Mouse (Mus musculus): ENCODE measurements around the gene Grb7. TPM values are rescaled to one million over a fixed set of nuclear protein-coding genes. Genes with fewer than 3 reads are reported as not detected.

The Grb7 gene
- polyA plus RNA-seq, 1 experiment from 2014 or later = 17.4 TPM

- WGBS (ENCODE audit: insufficient replicate concordance) = 44% methylated on average over 8 of the region's 8 CpGs
- no peak overlapping the region for H3K9ac ChIP-seq
- H3K9me3 ChIP-seq (replicated peaks) = no peaks in the 10 kb centered on the region
- H3K4me2 ChIP-seq = no peak overlapping the region
- H3K36me3 ChIP-seq = no peaks in the 10 kb centered on the region
- H3K4me1 ChIP-seq (replicated peaks) = no peaks in the 10 kb centered on the region
- no peak overlapping the region for H3K4me3 ChIP-seq (replicated peaks)
- DNase-seq (no peak), ATAC-seq (ENCODE audit: low read depth) (no peak)
- H3K27me3 ChIP-seq = peaks cover 10% of the 10 kb centered on the region; the same call in 1 of the 2 replicates
- H3K27ac ChIP-seq = no peak overlapping the region
Observed at GRCm38 (mm10) chr11:98473916-98474479, 27.8 kb downstream of the Grb7 start.

- H3K4me1 ChIP-seq (replicated peaks) = no peaks in the 10 kb centered on the region
- no peak overlapping the region for H3K27ac ChIP-seq
- ATAC-seq (ENCODE audit: low read depth) (no peak), DNase-seq (no peak)
- peaks cover 10% of the 10 kb centered on the region; the same call in 1 of the 2 replicates for H3K27me3 ChIP-seq
- H3K36me3 ChIP-seq = no peaks in the 10 kb centered on the region
- H3K9ac ChIP-seq = no peak overlapping the region
- WGBS (ENCODE audit: insufficient replicate concordance) = 64% methylated on average over 11 of the region's 11 CpGs
- no peaks in the 10 kb centered on the region for H3K9me3 ChIP-seq (replicated peaks)
- H3K4me2 ChIP-seq = no peak overlapping the region
- H3K4me3 ChIP-seq (replicated peaks) = no peak overlapping the region
Observed at GRCm38 (mm10) chr11:98474967-98475366, 28.8 kb downstream of the Grb7 start.

- Histone ChIP-seq H3K27ac (no peak overlapping the region), H3K4me2 (no peak overlapping the region), H3K36me3 (no peaks in the 10 kb centered on the region), H3K4me3 (replicated peaks) (no peak overlapping the region), H3K9ac (no peak overlapping the region), H3K27me3 (peaks cover 7% of the 10 kb centered on the region; the same call in 1 of the 2 replicates), H3K9me3 (replicated peaks) (no peaks in the 10 kb centered on the region), H3K4me1 (replicated peaks) (no peaks in the 10 kb centered on the region)
- ATAC-seq (ENCODE audit: low read depth) = no peak
- no peak for DNase-seq
- 63% methylated on average over 9 of the region's 9 CpGs for WGBS (ENCODE audit: insufficient replicate concordance)
Observed at GRCm38 (mm10) chr11:98475630-98476433, 29.6 kb downstream of the Grb7 start.

GRCm38 (mm10) chr11:98476434-98476807 lies 30.2 kb downstream of the Grb7 start:
- Histone ChIP-seq H3K4me2 (no peak overlapping the region), H3K9me3 (replicated peaks) (no peaks in the 10 kb centered on the region), H3K36me3 (no peaks in the 10 kb centered on the region), H3K9ac (no peak overlapping the region), H3K27ac (no peak overlapping the region), H3K4me3 (replicated peaks) (no peak overlapping the region), H3K27me3 (0 out of 2 replicates have a peak, but pooled peaks cover 4% of the 10 kb centered on the region), H3K4me1 (replicated peaks) (no peaks in the 10 kb centered on the region)
- DNase-seq (no peak), ATAC-seq (ENCODE audit: low read depth) (no peak)
- 56% methylated on average over 4 of the region's 4 CpGs for WGBS (ENCODE audit: insufficient replicate concordance)

- Histone ChIP-seq H3K4me2 (no peak overlapping the region), H3K36me3 (no peaks in the 10 kb centered on the region), H3K9ac (no peak overlapping the region), H3K27ac (no peak overlapping the region), H3K4me3 (replicated peaks) (no peak overlapping the region), H3K4me1 (replicated peaks) (no peaks in the 10 kb centered on the region), H3K27me3 (0 out of 2 replicates have a peak, but pooled peaks cover under 1% of the 10 kb centered on the region), H3K9me3 (replicated peaks) (no peaks in the 10 kb centered on the region)
- WGBS (ENCODE audit: insufficient replicate concordance) = 57% methylated on average over 14 of the region's 14 CpGs
- ATAC-seq (ENCODE audit: low read depth) (no peak), DNase-seq (no peak)
Observed at GRCm38 (mm10) chr11:98477011-98477701, 31.0 kb downstream of the Grb7 start.

- 52% methylated on average over 13 of the region's 13 CpGs for WGBS (ENCODE audit: insufficient replicate concordance)
- Histone ChIP-seq H3K4me1 (replicated peaks) (no peaks in the 10 kb centered on the region), H3K27ac (no peak overlapping the region), H3K4me3 (replicated peaks) (no peak overlapping the region), H3K9me3 (replicated peaks) (no peaks in the 10 kb centered on the region), H3K27me3 (no peaks in the 10 kb centered on the region), H3K4me2 (no peak overlapping the region), H3K9ac (no peak overlapping the region), H3K36me3 (no peaks in the 10 kb centered on the region)
- DNase-seq = no peak
- ATAC-seq (ENCODE audit: low read depth) = no peak
Observed at GRCm38 (mm10) chr11:98479026-98479939, 33.1 kb downstream of the Grb7 start.

- no peaks in the 10 kb centered on the region for H3K9me3 ChIP-seq (replicated peaks)
- WGBS (ENCODE audit: insufficient replicate concordance) = 69% methylated on average over 12 of the region's 12 CpGs
Observed at GRCm38 (mm10) chr11:98479940-98480497, 33.8 kb downstream of the Grb7 start.

GRCm38 (mm10) chr11:98481231-98481630 lies 35.0 kb downstream of the Grb7 start:
- Histone ChIP-seq H3K4me2 (no peak overlapping the region), H3K27ac (no peak overlapping the region), H3K9ac (no peak overlapping the region), H3K4me3 (replicated peaks) (no peak overlapping the region), H3K27me3 (no peaks in the 10 kb centered on the region), H3K9me3 (replicated peaks) (no peaks in the 10 kb centered on the region), H3K4me1 (replicated peaks) (no peaks in the 10 kb centered on the region), H3K36me3 (no peaks in the 10 kb centered on the region)
- DNase-seq (no peak), ATAC-seq (ENCODE audit: low read depth) (no peak)
- WGBS (ENCODE audit: insufficient replicate concordance) = 45% methylated on average over 6 of the region's 6 CpGs

More at GRCm38 (mm10) chr11:98479940-98480497, 33.8 kb downstream of the Grb7 start:
- no peak for DNase-seq
- no peak overlapping the region for H3K4me2 ChIP-seq
- no peak overlapping the region for H3K27ac ChIP-seq
- no peaks in the 10 kb centered on the region for H3K27me3 ChIP-seq
- H3K9ac ChIP-seq = no peak overlapping the region
- ATAC-seq (ENCODE audit: low read depth) = no peak
- no peaks in the 10 kb centered on the region for H3K36me3 ChIP-seq
- no peak overlapping the region for H3K4me3 ChIP-seq (replicated peaks)
- H3K4me1 ChIP-seq (replicated peaks) = no peaks in the 10 kb centered on the region

GRCm38 (mm10) chr11:98482067-98482466 lies 35.9 kb downstream of the Grb7 start:
- no peak overlapping the region for H3K4me3 ChIP-seq (replicated peaks)
- H3K36me3 ChIP-seq = no peaks in the 10 kb centered on the region
- WGBS (ENCODE audit: insufficient replicate concordance) = 63% methylated on average over 10 of the region's 10 CpGs
- no peaks in the 10 kb centered on the region for H3K9me3 ChIP-seq (replicated peaks)
- DNase-seq (no peak), ATAC-seq (ENCODE audit: low read depth) (no peak)
- no peaks in the 10 kb centered on the region for H3K27me3 ChIP-seq
- H3K9ac ChIP-seq = no peak overlapping the region
- H3K4me2 ChIP-seq = no peak overlapping the region
- H3K27ac ChIP-seq = no peak overlapping the region
- H3K4me1 ChIP-seq (replicated peaks) = no peaks in the 10 kb centered on the region

- no peak overlapping the region for H3K27ac ChIP-seq
- no peaks in the 10 kb centered on the region; the same call in 1 of the 2 replicates for H3K27me3 ChIP-seq
- no peaks in the 10 kb centered on the region for H3K4me1 ChIP-seq (replicated peaks)
- 60% methylated on average over 2 of the region's 2 CpGs for WGBS (ENCODE audit: insufficient replicate concordance)
- no peak overlapping the region for H3K9ac ChIP-seq
- ATAC-seq (ENCODE audit: low read depth) = no peak
- H3K9me3 ChIP-seq (replicated peaks) = no peaks in the 10 kb centered on the region
- no peak for DNase-seq
- H3K36me3 ChIP-seq = no peaks in the 10 kb centered on the region
- H3K4me2 ChIP-seq = no peak overlapping the region
- H3K4me3 ChIP-seq (replicated peaks) = no peak overlapping the region
Observed at GRCm38 (mm10) chr11:98485749-98486148, 39.6 kb downstream of the Grb7 start.

Measured in liver, embryonic 13.5 days (tissue).